Mouse (Mus musculus) cerebellum, adult 9-11 months (tissue): ENCODE measurements around the gene Auts2.

Source experiments
- DNase-seq: peaks from one replicate; pipeline ENCODE4 v3.0.0; 2022

The Auts2 gene

DNA sequence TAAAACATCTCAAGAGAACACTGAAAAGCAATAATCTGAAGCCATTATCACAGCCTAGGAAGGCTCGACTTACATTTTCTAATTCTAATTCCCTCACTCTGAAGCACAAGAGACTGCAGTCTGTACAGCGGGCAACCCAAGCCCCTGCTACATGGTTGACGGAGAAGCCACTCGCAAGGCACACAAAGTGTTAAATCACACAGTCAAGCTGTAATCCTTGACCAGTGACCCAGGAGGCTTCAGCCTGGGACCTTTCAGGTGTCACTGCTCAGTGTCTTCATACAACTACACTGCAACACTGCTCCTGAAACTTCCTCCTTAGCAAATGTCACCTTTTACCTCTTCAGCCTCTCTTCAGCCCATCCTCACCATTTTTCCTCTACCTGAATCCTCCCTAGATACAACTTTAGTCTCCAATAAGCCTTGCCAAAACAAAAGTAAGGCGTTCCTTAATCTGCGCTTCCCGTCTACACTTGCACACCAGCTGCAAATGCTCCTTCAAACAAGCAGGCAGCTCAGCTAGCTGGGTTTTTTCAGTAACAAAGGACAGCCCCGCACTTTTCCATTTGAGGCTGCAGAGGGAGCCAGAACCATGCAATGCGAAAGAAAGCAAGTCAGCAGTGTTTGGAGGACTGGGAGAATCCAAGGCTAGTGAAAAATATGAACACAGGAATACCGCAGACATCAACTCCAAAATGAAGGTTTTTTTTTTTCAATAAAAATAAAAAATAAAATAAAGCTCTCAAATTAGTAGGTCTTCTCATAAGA is 311.7 kb downstream of the Auts2 start:
- peak; percentile 65 for DNase-seq

DNA sequence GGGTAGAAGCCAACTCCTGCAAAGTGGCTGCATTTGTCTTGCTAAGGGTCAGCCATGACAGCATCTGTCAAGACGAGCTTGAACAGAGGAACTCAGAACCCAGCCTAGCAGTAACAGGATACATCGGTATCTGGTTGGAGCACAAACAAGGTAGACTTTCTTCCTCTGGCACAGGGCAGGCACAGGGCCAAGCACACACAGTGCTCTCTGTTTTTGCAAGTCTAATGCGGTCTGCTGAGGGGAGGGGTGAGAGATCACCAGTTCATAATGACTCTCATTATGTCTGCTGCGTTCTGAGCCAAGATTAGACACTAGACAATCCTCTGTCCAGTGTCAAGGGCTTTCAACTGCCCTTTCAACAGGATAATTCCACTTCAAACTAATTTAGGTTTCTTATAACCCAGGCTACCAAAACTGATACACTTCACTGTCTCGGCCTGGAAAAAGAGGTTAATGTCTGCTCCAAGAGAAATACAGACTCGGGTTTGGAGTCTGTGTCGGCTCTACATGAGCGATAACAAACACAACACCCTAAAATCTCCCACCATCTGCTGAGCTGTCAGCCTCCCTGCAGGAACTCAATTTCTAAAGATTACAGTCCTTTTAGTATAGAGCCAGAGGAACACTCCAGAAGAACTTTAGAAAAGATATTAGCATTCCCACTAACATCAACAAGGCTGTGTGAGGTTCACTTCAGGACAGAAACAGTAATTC is 313.3 kb downstream of the Auts2 start:
- DNase-seq: peak; percentile 62

DNA sequence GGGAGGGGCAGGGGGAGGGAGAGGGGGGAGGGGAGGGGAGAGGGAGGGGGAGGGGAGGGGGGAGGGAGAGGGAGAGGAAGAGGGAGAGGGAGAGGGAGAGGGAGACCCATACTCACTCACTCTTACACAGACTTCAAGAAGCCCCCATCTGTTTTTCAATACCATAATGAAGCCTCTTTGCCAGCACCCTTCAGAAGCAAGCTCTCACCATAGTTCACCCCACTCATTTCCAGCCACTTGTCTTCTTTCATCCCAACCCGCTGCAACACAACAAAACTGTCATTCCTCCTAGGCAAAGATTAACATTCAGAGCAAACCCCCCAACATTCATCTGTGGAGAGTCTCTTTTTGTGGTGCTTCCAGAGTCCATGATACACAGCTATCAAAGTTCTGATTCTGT is 314.1 kb downstream of the Auts2 start:
- DNase-seq: no peak

DNA sequence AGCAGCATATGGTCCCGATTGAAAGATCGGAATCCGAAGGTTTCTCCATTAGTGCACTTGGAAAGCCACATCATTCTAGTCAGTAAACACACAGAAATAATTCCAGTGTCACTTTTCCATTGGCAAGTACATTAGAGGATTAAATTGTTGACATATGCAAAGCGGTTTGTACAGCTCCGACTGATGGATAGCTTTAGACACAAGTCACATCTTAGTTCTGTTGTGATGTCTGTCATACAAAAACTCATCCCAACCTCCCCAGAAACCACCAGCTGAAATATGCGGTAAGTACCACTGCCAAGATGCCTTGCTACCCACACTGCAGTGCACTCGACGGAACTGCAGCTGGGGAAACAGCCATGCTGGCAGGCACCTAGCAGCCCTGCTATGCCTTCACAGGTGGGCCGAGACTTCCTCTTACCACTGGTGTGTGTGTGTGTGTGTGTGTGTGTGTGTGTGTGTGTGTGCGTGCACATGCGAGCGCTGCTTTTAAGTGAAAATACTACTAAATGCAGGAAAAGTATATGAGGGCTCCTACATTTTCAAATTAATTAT is 322.7 kb downstream of the Auts2 start:
- DNase-seq: no peak

DNA sequence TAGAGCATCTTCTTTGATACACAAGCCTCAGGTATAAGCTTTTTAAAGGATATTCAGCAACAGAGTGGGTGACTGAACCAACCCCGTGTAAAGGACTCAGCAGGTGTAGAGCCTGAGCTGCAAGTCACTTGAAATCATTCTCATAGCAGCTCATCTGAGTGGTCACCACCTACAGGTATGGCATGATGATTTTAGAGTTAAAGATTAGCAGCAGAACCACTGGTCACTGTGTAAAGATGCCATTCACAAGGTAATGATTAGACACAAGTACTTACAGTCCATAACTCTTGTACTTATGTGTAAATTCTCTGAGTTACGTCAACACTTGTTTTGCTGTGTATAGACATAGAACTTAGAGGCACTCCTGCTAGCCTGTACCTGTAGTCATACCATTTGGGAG is 327.0 kb downstream of the Auts2 start:
- no peak for DNase-seq

DNA sequence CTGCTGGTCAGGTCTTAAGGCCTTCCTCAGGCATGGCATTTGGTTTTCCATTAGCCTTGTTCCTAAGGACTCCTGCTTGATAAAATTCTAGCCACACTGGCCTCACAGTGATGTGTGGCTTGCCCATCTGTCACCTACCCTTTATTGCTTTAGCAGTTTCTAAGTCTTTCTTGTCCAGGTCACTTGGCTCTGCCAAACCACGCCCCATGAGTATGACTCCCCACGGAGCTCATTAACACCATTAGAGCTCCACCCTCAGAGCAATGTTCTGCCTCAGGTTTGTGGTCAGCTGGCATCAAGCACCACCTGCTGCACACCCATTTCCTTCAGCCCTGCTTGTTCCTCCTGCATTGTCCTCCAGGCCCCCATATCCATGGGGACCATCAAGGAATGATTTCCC is 330.7 kb downstream of the Auts2 start:
- peak; percentile 74 for DNase-seq

DNA sequence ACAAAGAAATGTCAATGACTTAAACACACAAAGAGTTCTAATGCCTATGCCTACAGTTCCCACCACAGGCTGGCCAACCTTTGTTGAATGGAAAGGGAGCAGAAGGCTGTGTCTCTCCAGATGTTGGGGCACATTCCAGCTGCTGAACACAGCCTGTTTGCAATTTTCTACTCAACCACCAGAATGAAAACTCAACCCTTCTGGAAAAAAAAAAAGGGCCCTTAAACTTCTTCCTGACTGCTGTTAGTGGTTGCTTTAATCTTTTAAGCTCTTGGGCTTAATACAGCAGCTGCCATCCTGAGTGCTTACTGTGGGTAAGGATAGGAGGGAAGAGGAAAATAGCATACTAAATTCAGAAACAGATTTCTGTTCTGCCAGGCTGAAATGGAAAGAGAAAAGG is 333.4 kb downstream of the Auts2 start:
- DNase-seq: no peak

DNA sequence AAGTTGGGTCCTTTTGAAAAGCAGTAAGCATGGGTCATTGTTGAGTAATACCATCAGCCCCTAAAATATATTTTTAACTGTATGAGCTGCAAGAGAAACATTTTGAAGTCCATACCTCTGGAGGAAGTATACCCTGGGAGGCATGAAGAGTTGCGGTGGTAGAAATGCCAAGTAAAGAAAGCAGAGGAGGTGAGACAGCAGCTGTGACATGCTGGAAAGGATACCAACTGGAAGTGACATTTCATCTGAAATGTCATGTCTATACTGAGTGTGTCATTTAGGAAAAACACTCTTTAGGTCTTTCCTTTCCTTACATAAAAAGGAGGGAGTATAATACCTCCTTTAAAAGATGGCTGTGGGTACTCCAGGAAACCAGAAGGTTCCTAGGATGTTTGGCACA is 336.9 kb downstream of the Auts2 start:
- DNase-seq: no peak

DNA sequence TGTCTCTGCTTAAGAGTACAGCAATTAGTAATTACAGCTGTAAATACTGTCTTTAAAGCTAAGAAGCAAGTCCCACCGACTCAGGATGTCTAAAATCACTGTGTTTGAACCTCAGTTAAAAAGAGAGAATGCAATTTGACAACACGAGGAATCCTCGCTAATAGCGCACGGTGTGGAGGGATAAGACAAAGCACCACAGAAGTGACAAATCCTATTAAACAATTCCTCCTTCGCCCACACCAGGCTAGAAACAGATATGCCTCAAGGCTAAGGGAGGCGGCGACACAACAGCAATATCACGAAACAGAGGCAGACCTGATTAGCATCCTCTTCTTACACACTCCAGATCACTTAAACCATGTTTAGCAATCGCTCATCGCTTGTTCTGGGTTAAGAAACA is 339.3 kb downstream of the Auts2 start:
- DNase-seq: no peak

DNA sequence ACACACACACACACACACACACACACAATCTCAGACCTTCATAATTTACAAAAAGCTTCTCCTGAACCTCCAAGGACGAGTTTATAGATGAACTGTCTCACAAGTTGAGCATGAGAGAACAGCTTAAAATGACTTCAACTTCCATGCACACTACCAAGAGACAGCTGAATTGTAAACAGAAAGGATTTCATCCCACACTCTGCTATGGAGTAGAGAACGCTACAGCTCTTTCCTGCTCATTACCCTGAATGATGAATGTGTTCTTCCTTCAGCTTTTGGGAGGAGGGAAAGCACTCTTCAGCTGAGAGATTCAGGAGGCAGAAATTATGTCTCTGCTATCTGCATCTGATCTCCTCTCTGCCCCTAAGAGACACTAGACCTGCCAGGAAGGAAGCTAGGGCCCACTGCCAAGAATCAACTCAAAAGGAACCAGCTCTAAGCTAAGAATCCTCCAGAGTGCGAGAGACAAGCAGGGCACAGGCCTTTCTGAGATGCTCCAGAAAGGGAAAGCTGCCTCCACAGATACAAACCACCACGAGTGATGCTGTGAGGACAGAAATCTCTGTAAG is 342.0 kb downstream of the Auts2 start:
- DNase-seq: peak; percentile 26

DNA sequence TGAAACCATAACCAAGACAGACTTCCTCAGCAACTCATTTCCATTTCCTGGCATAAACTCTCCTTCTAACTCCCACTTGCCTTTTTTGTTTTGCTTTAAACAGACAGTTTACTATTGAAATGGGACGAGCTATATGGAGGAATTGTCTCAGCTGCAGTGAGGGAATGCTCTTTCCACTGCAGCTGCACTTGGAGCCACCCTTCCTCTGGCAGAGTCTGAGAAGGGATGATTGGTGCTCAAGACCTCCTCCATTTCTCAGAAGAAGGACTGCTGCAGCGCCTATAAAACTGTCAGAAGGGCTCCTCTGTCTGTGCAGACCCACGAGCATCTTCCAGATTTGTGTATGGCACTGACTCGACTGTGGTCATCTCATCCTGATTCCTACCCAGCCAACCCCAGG is 342.5 kb downstream of the Auts2 start:
- no peak for DNase-seq

DNA sequence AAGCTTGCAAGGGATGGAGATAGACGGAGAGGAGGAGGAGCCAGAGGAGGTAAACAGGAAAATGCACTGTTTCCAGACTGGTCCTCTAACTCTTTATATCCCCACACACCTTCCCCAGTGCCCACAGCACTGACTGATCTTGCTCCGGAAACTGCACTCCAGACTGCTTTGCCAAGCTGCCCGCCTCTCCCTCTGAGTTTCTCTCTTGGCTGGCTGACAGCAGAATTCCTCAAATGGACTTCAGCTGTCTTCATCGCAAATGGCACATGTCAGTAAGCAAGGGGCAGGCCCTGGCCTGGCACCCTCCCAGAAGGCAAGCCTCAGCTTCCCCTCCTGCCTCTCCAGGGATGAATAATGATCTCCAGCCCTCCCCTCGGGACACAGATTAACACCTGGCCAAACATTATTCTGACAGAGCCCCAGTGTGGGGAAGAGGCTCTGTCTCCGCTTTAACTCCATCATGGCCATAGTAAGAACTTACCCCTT is 348.1 kb downstream of the Auts2 start:
- DNase-seq: peak; percentile 28

DNA sequence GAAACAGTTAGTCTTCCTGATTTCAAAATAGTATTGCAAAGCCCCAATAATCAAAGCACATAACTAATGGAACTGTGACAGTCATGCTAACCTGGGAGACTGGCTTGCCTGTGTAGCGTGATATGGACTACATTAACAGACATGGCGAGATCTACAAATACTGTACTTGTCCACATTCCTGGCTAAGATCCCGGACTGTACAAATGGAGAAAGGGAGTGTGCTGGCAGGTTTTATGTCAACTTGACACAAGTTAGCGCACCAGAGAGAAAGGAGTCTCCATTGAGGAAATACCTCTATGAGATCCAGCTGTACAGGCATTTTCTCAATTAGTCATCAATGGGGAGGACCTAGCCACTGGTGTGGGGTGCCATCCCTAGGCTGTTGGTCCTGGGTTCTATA is 353.0 kb downstream of the Auts2 start:
- no peak for DNase-seq

DNA sequence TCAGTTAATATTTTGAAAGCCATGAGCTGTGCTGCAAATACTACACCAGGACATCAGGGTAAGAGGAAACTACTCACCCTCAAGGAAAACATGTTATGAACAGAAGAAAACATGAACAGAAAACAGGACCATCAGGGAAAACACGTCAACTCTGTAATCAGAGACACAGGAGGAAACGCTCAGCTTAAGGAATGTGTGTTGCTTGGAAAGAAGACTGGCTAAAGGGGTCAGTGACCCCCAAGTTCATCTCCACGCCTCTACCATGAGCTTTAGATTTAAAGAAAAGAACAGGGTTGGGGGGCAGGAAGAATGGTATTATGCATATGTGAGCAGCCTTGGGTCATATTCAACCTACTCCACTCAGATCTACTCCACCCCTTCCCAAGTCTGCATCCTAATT is 356.5 kb downstream of the Auts2 start:
- no peak for DNase-seq

DNA sequence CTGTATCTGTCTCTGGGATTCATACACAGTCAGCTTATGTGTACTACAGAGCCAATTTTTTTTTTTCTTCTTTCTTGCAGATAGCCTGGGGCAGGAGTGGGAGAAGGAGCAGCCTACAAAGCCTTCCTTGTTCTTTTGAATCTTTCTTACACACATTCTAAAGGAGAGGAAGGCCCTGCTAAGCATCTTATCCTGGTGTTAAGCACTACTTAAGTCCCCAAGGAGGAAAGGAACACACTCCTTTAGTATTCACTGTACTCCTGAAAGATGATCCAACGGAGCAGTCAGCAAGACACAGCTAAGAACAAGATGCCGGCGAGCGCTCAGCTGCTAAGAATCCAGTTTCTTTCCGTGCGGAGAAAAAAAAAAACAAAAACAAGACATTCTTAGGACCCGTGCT is 356.9 kb downstream of the Auts2 start:
- DNase-seq: no peak

DNA sequence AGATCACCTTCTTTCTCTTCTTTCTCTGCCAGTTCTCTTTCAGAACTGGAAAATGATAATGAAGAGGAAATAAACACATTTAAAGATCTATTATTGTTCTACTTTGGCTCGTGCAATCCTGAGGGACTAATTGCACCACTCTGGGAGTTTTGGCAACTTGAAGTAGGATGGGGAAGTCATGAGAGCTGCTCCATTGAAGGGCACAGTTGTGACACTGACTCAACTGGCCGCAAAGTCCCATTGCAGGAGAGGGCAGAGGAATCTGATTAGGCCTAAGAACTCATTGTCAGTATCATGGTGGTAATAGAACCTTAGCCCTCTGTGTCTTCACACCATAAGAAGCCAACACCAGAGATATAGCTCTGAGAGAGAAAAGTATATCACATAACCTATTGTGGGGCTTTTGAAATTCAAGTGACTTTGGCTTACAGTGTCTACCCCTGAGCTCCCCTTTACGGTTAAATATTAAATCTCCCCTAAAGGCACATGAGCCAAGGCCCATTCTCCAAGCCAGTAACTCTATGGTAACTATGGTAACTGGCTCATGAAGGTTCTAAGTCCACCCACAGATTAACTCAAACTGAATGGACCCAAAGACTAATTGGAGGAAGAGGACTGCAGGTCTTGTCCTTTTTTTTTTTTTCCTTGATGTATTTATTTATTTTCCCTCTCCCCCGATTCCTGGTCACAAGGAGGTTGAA is 358.6 kb downstream of the Auts2 start:
- DNase-seq: no peak

DNA sequence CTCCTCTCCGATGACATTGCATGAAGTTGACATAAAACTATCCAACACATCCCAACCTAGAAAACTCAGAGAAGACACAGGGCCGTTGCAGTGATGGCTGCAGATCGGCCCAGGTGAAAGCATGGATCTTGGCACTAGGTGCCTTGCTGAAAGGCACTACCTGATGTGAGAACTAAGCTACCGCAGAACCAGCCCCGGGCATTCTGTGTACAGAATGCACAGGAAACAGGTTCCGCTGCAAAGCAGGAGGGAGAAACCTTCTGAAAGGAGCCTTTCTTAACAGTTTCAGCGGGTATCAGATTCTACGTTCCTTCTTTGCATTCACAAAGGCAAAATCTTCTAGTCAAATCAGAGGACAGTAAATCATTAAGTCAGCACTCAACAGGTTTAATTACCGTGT is 361.1 kb downstream of the Auts2 start:
- no peak for DNase-seq

DNA sequence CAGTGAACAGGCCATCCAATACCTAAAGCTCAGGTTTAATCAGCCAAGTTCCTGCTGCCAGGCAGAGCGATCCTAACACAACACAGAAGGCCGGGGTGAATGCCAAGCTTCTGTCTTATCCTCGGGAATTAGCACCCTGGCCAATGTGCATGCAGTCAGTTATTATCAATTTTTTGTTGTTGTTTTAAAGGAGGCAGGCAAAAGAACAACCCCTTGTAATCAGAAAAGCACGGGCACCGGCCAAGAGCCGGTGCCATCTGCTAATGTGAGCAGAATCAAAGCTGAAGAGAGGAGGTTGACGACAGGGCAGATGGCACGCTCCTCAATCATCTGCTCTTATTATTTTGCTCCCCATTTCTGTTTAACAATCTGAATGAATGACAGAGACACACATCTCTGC is 373.1 kb downstream of the Auts2 start:
- peak; percentile 84 for DNase-seq

DNA sequence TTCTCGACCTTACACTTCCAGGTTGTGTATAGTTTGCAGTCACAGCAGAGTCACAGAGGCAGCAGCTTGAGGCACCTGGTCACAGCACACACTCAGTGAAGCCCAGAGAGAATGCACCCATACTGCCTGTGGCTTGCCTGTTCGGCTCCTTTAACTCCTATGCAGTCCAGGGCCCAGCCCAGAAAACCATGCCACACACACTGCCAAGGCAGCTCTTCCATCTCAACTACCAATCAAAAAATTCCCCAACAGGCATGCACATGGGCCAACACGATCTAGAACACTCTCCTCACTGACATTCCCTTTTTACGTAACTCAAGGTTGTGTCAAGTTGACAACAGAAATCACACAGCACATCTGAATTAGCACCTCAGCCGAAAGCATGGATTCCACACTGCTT is 374.3 kb downstream of the Auts2 start:
- no peak for DNase-seq

DNA sequence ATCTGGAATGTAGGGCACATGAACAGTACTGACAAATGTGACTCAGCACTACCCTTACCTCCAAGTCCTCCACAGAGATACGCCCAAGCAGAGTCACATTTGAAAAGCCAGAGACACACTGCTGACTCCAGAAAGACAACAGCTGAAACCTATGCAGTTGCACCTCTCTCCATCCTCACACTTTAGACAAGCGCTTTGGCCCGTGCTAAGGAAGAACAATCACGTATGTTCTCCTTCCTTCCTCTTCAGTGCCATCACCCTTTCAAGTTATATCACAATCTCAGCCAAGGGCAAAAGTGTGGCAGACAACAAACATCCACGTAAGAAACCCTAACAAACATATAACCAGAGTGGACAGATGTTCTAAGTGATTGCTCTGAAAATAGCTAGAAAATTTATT is 374.9 kb downstream of the Auts2 start:
- DNase-seq: no peak

DNA sequence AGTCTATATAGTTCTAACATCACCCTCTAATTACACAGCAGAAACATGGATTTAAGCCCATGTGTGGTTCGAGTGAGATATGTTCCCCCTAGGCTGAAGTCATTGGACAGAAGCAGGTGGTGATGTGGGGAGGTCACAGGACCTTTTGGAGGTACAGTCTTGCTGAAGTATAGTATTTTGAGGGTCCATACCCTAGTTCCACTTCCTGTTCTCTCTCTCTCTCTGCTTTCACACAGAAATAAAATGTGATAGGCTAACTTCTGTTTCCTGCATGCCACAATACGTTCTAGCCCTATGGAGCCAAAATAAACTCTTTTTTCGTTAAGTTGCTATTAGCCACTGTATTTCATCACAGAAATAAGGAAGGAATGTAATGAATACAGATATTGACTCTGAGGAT is 376.6 kb downstream of the Auts2 start:
- no peak for DNase-seq

DNA sequence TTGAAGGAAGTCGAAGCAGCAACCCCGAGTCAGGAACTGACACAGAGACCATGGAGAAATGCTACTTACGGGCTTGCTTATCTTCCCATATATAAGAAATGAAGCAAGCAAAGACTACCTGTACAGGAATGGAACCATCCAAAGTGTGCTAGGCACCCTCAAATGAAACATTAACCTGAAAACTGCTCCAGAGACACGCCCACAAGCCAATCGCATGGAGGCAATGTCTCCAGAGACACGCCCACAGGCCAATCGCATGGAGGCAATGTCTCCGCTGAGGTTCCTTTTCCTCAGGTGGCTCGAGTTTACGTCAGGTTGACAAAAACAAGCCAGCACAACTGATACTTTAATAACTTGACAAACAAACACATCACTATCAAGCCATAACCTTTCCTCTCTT is 379.2 kb downstream of the Auts2 start:
- DNase-seq: no peak

DNA sequence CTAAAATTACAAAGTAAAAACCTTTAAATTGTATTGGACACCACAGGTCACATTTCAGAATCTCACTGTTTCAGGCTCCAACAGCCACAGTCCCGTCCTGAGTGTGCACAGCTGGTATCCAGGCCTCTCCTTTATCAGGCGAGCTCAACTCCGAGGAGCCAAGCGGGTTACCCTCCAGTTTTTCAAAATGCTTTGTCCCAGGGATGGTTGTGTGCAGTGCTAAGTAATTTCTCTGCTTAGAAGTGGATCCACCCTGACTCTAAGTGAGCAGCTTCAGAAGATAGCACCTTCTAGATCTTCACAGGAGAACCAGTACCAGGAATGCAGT is 381.0 kb downstream of the Auts2 start:
- no peak for DNase-seq
